ENCODE assay signal across 27 mouse cellular contexts in the genomic region with DNA sequence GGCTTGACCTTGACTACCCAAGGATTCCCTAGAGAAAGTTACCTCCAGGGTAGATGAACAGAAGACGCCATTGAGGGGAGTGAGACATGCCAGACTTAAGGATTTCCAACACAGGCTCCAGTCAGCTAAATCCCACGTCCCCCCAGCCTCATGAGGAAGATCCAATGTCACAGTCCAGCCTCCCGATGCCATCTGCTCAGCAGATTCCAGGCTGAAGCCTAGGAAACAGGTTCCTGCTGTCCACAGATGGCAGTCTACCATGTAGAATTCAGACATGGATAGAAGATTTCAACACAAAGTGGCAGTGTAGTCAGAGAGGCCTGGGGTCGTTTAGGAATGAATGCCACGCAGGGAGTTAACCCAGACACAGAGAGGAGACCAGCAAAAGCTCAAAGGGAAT. TPM values are rescaled to one million over a fixed set of nuclear protein-coding genes. Genes with fewer than 3 reads are reported as not detected.
DNase-seq lines count a peak whose midpoint lies in the region; ATAC-seq and TF ChIP-seq lines count a peak whose summit lies in the region.
"Had no signal": no experiment of that assay in that cellular context is flagged by ENCODE, and none has a peak within 500 bp of the region (broad histone marks: within the 10 kb centered on the region; RNA-seq: fewer than 3 reads in every experiment).

No protein-coding gene starts in this region.

- 28% methylated on average over 5 of the region's 5 CpGs for WGBS in embryonic facial prominence, embryonic 14.5 days
- 40% methylated on average over 5 of the region's 5 CpGs for WGBS in embryonic facial prominence, embryonic 10.5 days
- 49% methylated on average over 5 of the region's 5 CpGs for WGBS in midbrain, embryonic 10.5 days
- WGBS in midbrain, embryonic 13.5 days = 26% methylated on average over 5 of the region's 5 CpGs
- WGBS in hindbrain, postnatal 0 days = 16% methylated on average over 5 of the region's 5 CpGs
- 51% methylated on average over 5 of the region's 5 CpGs for WGBS in neural tube, embryonic 11.5 days

- H3K27me3 ChIP-seq in embryonic facial prominence, embryonic 14.5 days (replicated peaks; ENCODE audit: control insufficient read depth, insufficient read depth, low read length) = no peaks in the 10 kb centered on the region
- H3K27me3 ChIP-seq in embryonic facial prominence, embryonic 10.5 days (replicated peaks; ENCODE audit: low read depth, poor library complexity, severe bottlenecking) = peaks cover 3% of the 10 kb centered on the region; the same call in 1 of the 2 replicates
- H3K27me3 ChIP-seq in midbrain, embryonic 10.5 days (ENCODE audit: low read depth, poor library complexity, severe bottlenecking) = peaks cover 3% of the 10 kb centered on the region
- no peaks in the 10 kb centered on the region for H3K27me3 ChIP-seq in midbrain, embryonic 13.5 days
- no peaks in the 10 kb centered on the region for H3K27me3 ChIP-seq in hindbrain, postnatal 0 days (ENCODE audit: insufficient read depth, low read length)
- H3K27me3 ChIP-seq in neural tube, embryonic 11.5 days (ENCODE audit: control insufficient read depth, insufficient read depth, low read length) = no peaks in the 10 kb centered on the region
- H3K27me3 ChIP-seq: heart, embryonic 15.5 days; lung, embryonic 15.5 days had no signal

- peak; percentile 29 for TF ChIP-seq CTCF in hindbrain, postnatal 0 days (IDR thresholded peaks at IDR 0.05; ENCODE audit: low read depth)

- peak; percentile 26 for DNase-seq in embryonic facial prominence, embryonic 14.5 days (ENCODE audit: low spot score)
- no peak for DNase-seq in embryonic facial prominence, embryonic 10.5 days (ENCODE audit: low spot score)
- DNase-seq in midbrain, embryonic 10.5 days (ENCODE audit: low spot score) = peak; percentile 29
- peak; percentile 75 for DNase-seq in hindbrain, postnatal 0 days (ENCODE audit: low spot score)
- DNase-seq in neural tube, embryonic 11.5 days (ENCODE audit: low spot score) = peak; percentile 17
- DNase-seq in layer of hippocampus, adult 9-10 months (ENCODE audit: low spot score) = no peak
- DNase-seq: adrenal gland, adult 8-10 months; B cell, adult 2 months; forebrain, postnatal 0 days; gastrocnemius, adult 2 months; heart, adult 18-20 months; right cerebral cortex, postnatal 4 days; thymus, postnatal 36 days had no signal

- ATAC-seq in embryonic facial prominence, embryonic 14.5 days (ENCODE audit: low read depth) = no peak
- ATAC-seq in midbrain, embryonic 13.5 days = no peak
- no peak for ATAC-seq in hindbrain, postnatal 0 days
- no peak for ATAC-seq in neural tube, embryonic 11.5 days (ENCODE audit: insufficient read depth, low FRiP score, low TSS enrichment)
- ATAC-seq: forebrain, postnatal 0 days; intestine, postnatal 0 days had no signal

- peaks cover 6% of the 10 kb centered on the region for H3K4me1 ChIP-seq in embryonic facial prominence, embryonic 14.5 days (ENCODE audit: control insufficient read depth, insufficient read depth, low read length)
- H3K4me1 ChIP-seq in embryonic facial prominence, embryonic 10.5 days = peaks cover 15% of the 10 kb centered on the region
- peaks cover 21% of the 10 kb centered on the region for H3K4me1 ChIP-seq in midbrain, embryonic 10.5 days
- peaks cover 16% of the 10 kb centered on the region for H3K4me1 ChIP-seq in midbrain, embryonic 13.5 days (replicated peaks)
- H3K4me1 ChIP-seq in hindbrain, postnatal 0 days (ENCODE audit: insufficient read depth, low read length) = no peaks in the 10 kb centered on the region; the same call in 1 of the 2 replicates
- no peaks in the 10 kb centered on the region for H3K4me1 ChIP-seq in neural tube, embryonic 11.5 days (ENCODE audit: control insufficient read depth, insufficient read depth, low read length)

- no peak overlapping the region for H3K4me3 ChIP-seq in embryonic facial prominence, embryonic 14.5 days (ENCODE audit: low read depth, low read length)
- no peak overlapping the region for H3K4me3 ChIP-seq in embryonic facial prominence, embryonic 10.5 days
- no peak overlapping the region for H3K4me3 ChIP-seq in midbrain, embryonic 10.5 days
- H3K4me3 ChIP-seq in midbrain, embryonic 13.5 days (replicated peaks) = no peak overlapping the region
- no peak overlapping the region for H3K4me3 ChIP-seq in hindbrain, postnatal 0 days (ENCODE audit: low read length)
- no peak overlapping the region for H3K4me3 ChIP-seq in neural tube, embryonic 11.5 days (ENCODE audit: low read depth, low read length)
- H3K4me3 ChIP-seq: embryonic facial prominence, embryonic 12.5 days; gastrocnemius, adult 2 months; heart, embryonic 15.5 days; lung, embryonic 15.5 days had no signal

- H3K4me2 ChIP-seq in embryonic facial prominence, embryonic 14.5 days (ENCODE audit: low read depth, low read length) = no peak overlapping the region
- no peak overlapping the region for H3K4me2 ChIP-seq in midbrain, embryonic 13.5 days (replicated peaks)
- H3K4me2 ChIP-seq in hindbrain, postnatal 0 days (ENCODE audit: low read depth, low read length) = no peak overlapping the region
- H3K4me2 ChIP-seq in neural tube, embryonic 11.5 days (ENCODE audit: low read depth) = no peak overlapping the region
- H3K4me2 ChIP-seq: embryonic facial prominence, embryonic 12.5 days; heart, embryonic 15.5 days had no signal

- no peak overlapping the region for H3K9ac ChIP-seq in embryonic facial prominence, embryonic 14.5 days (ENCODE audit: low read depth, low read length)
- H3K9ac ChIP-seq in midbrain, embryonic 13.5 days (replicated peaks) = no peak overlapping the region
- H3K9ac ChIP-seq in hindbrain, postnatal 0 days (replicated peaks; ENCODE audit: low read length) = no peak overlapping the region
- H3K9ac ChIP-seq in neural tube, embryonic 11.5 days (ENCODE audit: low read length) = no peak overlapping the region
- H3K9ac ChIP-seq: embryonic facial prominence, embryonic 12.5 days; forebrain, postnatal 0 days; heart, embryonic 15.5 days; lung, embryonic 15.5 days had no signal

- H3K9me3 ChIP-seq in embryonic facial prominence, embryonic 14.5 days (ENCODE audit: control insufficient read depth, low read length) = no peaks in the 10 kb centered on the region
- H3K9me3 ChIP-seq in embryonic facial prominence, embryonic 10.5 days = no peaks in the 10 kb centered on the region
- no peaks in the 10 kb centered on the region for H3K9me3 ChIP-seq in midbrain, embryonic 10.5 days (replicated peaks)
- H3K9me3 ChIP-seq in midbrain, embryonic 13.5 days = no peaks in the 10 kb centered on the region
- no peaks in the 10 kb centered on the region for H3K9me3 ChIP-seq in hindbrain, postnatal 0 days (ENCODE audit: low read length)
- H3K9me3 ChIP-seq in neural tube, embryonic 11.5 days (ENCODE audit: control insufficient read depth, low read length) = no peaks in the 10 kb centered on the region
- H3K9me3 ChIP-seq: embryonic facial prominence, embryonic 12.5 days; heart, embryonic 15.5 days; lung, embryonic 15.5 days had no signal

- no peaks in the 10 kb centered on the region for H3K36me3 ChIP-seq in embryonic facial prominence, embryonic 14.5 days (ENCODE audit: control insufficient read depth, insufficient read depth, low read length)
- no peaks in the 10 kb centered on the region for H3K36me3 ChIP-seq in embryonic facial prominence, embryonic 10.5 days (replicated peaks)
- H3K36me3 ChIP-seq in midbrain, embryonic 10.5 days = no peaks in the 10 kb centered on the region
- H3K36me3 ChIP-seq in midbrain, embryonic 13.5 days = no peaks in the 10 kb centered on the region
- H3K36me3 ChIP-seq in hindbrain, postnatal 0 days (ENCODE audit: insufficient read depth, low read length) = no peaks in the 10 kb centered on the region
- H3K36me3 ChIP-seq in neural tube, embryonic 11.5 days (ENCODE audit: control insufficient read depth, insufficient read depth, low read length) = no peaks in the 10 kb centered on the region
- H3K36me3 ChIP-seq: embryonic facial prominence, embryonic 12.5 days; heart, embryonic 15.5 days; lung, embryonic 15.5 days had no signal

- no peak overlapping the region for H3K27ac ChIP-seq in embryonic facial prominence, embryonic 14.5 days (replicated peaks; ENCODE audit: low read depth, low read length)
- H3K27ac ChIP-seq in embryonic facial prominence, embryonic 10.5 days (replicated peaks) = no peak overlapping the region
- peak overlapping the region; percentile 38; the same call in 1 of the 2 replicates for H3K27ac ChIP-seq in midbrain, embryonic 10.5 days (replicated peaks)
- H3K27ac ChIP-seq in midbrain, embryonic 13.5 days = no peak overlapping the region
- peak overlapping the region; percentile 32; the same call in 1 of the 2 replicates for H3K27ac ChIP-seq in hindbrain, postnatal 0 days
- no peak overlapping the region for H3K27ac ChIP-seq in neural tube, embryonic 11.5 days (ENCODE audit: low read depth, low read length)
- H3K27ac ChIP-seq: embryonic facial prominence, embryonic 12.5 days; gastrocnemius, adult 2 months; heart, embryonic 15.5 days; macrophage had no signal

RNA-seq across cellular contexts. Expression of a gene that starts 3.4 kb away (rescaled TPM):
- 170 and 175 TPM in 2 replicates for polyA plus RNA-seq in embryonic facial prominence, embryonic 14.5 days (2014; fragmentation: Nextera tagmentation; extraction: Ambion mirVana)
- polyA plus RNA-seq in embryonic facial prominence, embryonic 10.5 days (2016; fragmentation: Nextera tagmentation; extraction: Ambion mirVana) = 50.7 and 57.8 TPM in 2 replicates
- 41.7 and 48.0 TPM in 2 replicates for polyA plus RNA-seq in midbrain, embryonic 10.5 days (2016; fragmentation: Nextera tagmentation; extraction: Ambion mirVana)
- 28.2 and 33.5 TPM in 2 replicates for polyA plus RNA-seq in midbrain, embryonic 13.5 days (2015; fragmentation: Nextera tagmentation; extraction: Ambion mirVana)
- total RNA-seq in hindbrain, postnatal 0 days (2014; rRNA removed) = 24.0 and 29.9 TPM in 2 replicates
- 31.5 and 34.4 TPM in 2 replicates for polyA plus RNA-seq in hindbrain, postnatal 0 days (2015; fragmentation: Nextera tagmentation; extraction: Ambion mirVana)
- polyA plus RNA-seq in neural tube, embryonic 11.5 days (2014; fragmentation: Nextera tagmentation; extraction: Ambion mirVana) = 38.8 and 44.1 TPM in 2 replicates

RNA-seq across cellular contexts. Expression of a gene that starts 18.4 kb away (rescaled TPM):
- not detected in 2 replicates for polyA plus RNA-seq in embryonic facial prominence, embryonic 14.5 days (2014; fragmentation: Nextera tagmentation; extraction: Ambion mirVana)
- not detected in 2 replicates for polyA plus RNA-seq in embryonic facial prominence, embryonic 10.5 days (2016; fragmentation: Nextera tagmentation; extraction: Ambion mirVana)
- not detected in 2 replicates for polyA plus RNA-seq in midbrain, embryonic 10.5 days (2016; fragmentation: Nextera tagmentation; extraction: Ambion mirVana)
- not detected in 2 replicates for polyA plus RNA-seq in midbrain, embryonic 13.5 days (2015; fragmentation: Nextera tagmentation; extraction: Ambion mirVana)
- total RNA-seq in hindbrain, postnatal 0 days (2014; rRNA removed) = not detected in 2 replicates
- polyA plus RNA-seq in hindbrain, postnatal 0 days (2015; fragmentation: Nextera tagmentation; extraction: Ambion mirVana) = not detected in 2 replicates
- not detected in 2 replicates for polyA plus RNA-seq in neural tube, embryonic 11.5 days (2014; fragmentation: Nextera tagmentation; extraction: Ambion mirVana)
- total RNA-seq: adrenal gland, adult 8-10 months; forebrain, postnatal 0 days; gastrocnemius, adult 2 months; heart, adult 18-20 months; hematopoietic stem cell, adult 5-6 weeks; layer of hippocampus, adult 18-20 months; left cerebral cortex, adult 18-20 months; monocyte, adult 5-6 weeks had no signal
- polyA plus RNA-seq: cerebellum, adult 2 months; embryonic facial prominence, embryonic 12.5 days; forebrain, postnatal 0 days; heart, embryonic 15.5 days; intestine, postnatal 0 days; kidney, embryonic 16.5 days; limb, embryonic 11.5 days; lung, embryonic 15.5 days; macrophage; neural tube, embryonic 14.5 days had no signal

Comparison
In these comparisons a context has a peak if more than half of its experiments do, and no peak if none do; other contexts are left out.
1. DNase-seq: peak in embryonic facial prominence, embryonic 14.5 days (single experiment), midbrain, embryonic 10.5 days (single experiment), hindbrain, postnatal 0 days (single experiment) and neural tube, embryonic 11.5 days (single experiment); none in embryonic facial prominence, embryonic 10.5 days (single experiment) and layer of hippocampus, adult 9-10 months (single experiment).
2. H3K27ac ChIP-seq: peak in midbrain, embryonic 10.5 days (single experiment) and hindbrain, postnatal 0 days (single experiment); none in embryonic facial prominence, embryonic 14.5 days (single experiment), embryonic facial prominence, embryonic 10.5 days (single experiment), midbrain, embryonic 13.5 days (single experiment) and neural tube, embryonic 11.5 days (single experiment).